8 mouse cellular contexts compared by ENCODE assay signal in the genomic region with DNA sequence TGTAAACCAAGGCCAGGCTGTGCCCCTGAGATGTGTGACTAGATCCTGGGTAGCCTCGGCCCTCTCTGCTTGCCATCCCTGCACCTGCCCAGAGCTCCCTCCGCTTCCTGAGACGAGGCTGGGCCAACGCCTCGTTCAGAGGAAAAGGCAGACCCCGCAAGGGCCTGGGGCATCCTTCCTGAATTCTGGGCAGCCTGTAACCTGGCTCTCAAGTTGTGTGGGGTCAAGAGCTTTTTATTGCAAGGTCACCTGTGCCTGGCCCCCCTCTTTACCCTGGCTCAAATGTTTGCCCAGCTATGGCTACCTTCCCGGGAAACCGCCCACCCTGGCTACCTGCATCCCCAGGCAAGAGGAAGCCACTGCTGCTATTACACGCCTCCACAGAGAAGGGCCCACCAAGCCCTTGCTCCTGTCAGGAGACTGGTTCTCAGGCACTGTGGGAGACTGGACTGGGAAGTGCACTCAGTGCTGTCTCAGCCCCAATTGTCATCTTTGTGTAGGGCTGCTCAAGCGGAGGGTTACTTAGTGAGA. TPM values are rescaled to one million over a fixed set of nuclear protein-coding genes. Genes with fewer than 3 reads are reported as not detected.
DNase-seq lines count a peak whose midpoint lies in the region; ATAC-seq lines count a peak whose summit lies in the region.

No protein-coding gene starts in this region.

- H3K4me1 ChIP-seq in intestine, embryonic 15.5 days (replicated peaks), result peaks cover 19% of the 10 kb centered on the region
- H3K4me1 ChIP-seq in midbrain, embryonic 15.5 days, result peaks cover 32% of the 10 kb centered on the region

- H3K27me3 ChIP-seq in intestine, embryonic 15.5 days (replicated peaks), result no peaks in the 10 kb centered on the region; the same call in 1 of the 2 replicates
- H3K27me3 ChIP-seq in midbrain, embryonic 15.5 days (replicated peaks), result no peaks in the 10 kb centered on the region

- H3K27ac ChIP-seq in intestine, embryonic 15.5 days, result peak overlapping the region; percentile 86
- H3K27ac ChIP-seq in midbrain, embryonic 15.5 days, result peak overlapping the region; percentile 89

- H3K9me3 ChIP-seq in intestine, embryonic 15.5 days, result no peaks in the 10 kb centered on the region
- no peaks in the 10 kb centered on the region for H3K9me3 ChIP-seq in midbrain, embryonic 15.5 days

- H3K4me3 ChIP-seq in intestine, embryonic 15.5 days (replicated peaks), result peak overlapping the region; percentile 53
- H3K4me3 ChIP-seq in midbrain, embryonic 15.5 days, result peak overlapping the region; percentile 56

- whole genome bisulfite sequencing in intestine, embryonic 15.5 days, result 30% methylated on average over 10 of the region's 10 CpGs
- WGBS in midbrain, embryonic 15.5 days, result 28% methylated on average over 10 of the region's 10 CpGs

- peak overlapping the region; percentile 57 for H3K9ac ChIP-seq in intestine, embryonic 15.5 days
- peak overlapping the region; percentile 70 for H3K9ac ChIP-seq in midbrain, embryonic 15.5 days

- peak; percentile 47 for DNase-seq in cerebellum, adult 11 months
- DNase-seq in urinary bladder, postnatal 14 days (ENCODE audit: low spot score), result peak; percentile 11
- no peak for DNase-seq in urinary bladder, adult 2 months (ENCODE audit: low spot score)
- no peak for DNase-seq in ovary, postnatal 10 days (ENCODE audit: low spot score)

- ATAC-seq in cerebellum, adult (ENCODE audit: insufficient number of reproducible peaks, low FRiP score, low TSS enrichment), result no peak; the same call in 1 of the 2 replicates
- ATAC-seq in intestine, embryonic 15.5 days, result peak; percentile 23
- peak; percentile 57 for ATAC-seq in midbrain, embryonic 15.5 days (replicated peaks)
- no peak for ATAC-seq in megakaryocyte-erythroid progenitor cell, adult 5-6 weeks (replicated peaks; ENCODE audit: low FRiP score, low TSS enrichment, poor library complexity, severe bottlenecking)

- H3K4me2 ChIP-seq in intestine, embryonic 15.5 days (replicated peaks), result peak overlapping the region; percentile 75
- peak overlapping the region; percentile 84 for H3K4me2 ChIP-seq in midbrain, embryonic 15.5 days

- peaks cover 3% of the 10 kb centered on the region for H3K36me3 ChIP-seq in intestine, embryonic 15.5 days
- H3K36me3 ChIP-seq in midbrain, embryonic 15.5 days (replicated peaks), result no peaks in the 10 kb centered on the region

RNA-seq across cellular contexts. Expression of a gene that starts 1.9 kb away (rescaled TPM):
- 3.4 and 4.1 TPM in 2 replicates for polyA plus RNA-seq in urinary bladder, adult 2 months (2012; rRNA removed)
- polyA plus RNA-seq in intestine, embryonic 15.5 days (2015; fragmentation: Nextera tagmentation; extraction: Ambion mirVana), result 32.2 and 37.0 TPM in 2 replicates
- polyA plus RNA-seq in midbrain, embryonic 15.5 days (2015; fragmentation: Nextera tagmentation; extraction: Ambion mirVana), result 9.3 and 12.8 TPM in 2 replicates
- total RNA-seq in megakaryocyte-erythroid progenitor cell, adult 5-6 weeks (2014; fragmentation: Nextera tagmentation), result 39.6 and 47.8 TPM in 2 replicates
- total RNA-seq in megakaryocyte-erythroid progenitor cell, adult 5-6 weeks (2017), result 26.3 and 31.4 TPM in 2 replicates

RNA-seq across cellular contexts. Expression of a gene that starts 26.1 kb away (rescaled TPM):
- 1.3 and 1.4 TPM in 2 replicates for polyA plus RNA-seq in urinary bladder, adult 2 months (2012; rRNA removed)
- 1.4 and 1.7 TPM in 2 replicates for polyA plus RNA-seq in intestine, embryonic 15.5 days (2015; fragmentation: Nextera tagmentation; extraction: Ambion mirVana)
- polyA plus RNA-seq in midbrain, embryonic 15.5 days (2015; fragmentation: Nextera tagmentation; extraction: Ambion mirVana), result 4.0 TPM in 2 replicates
- total RNA-seq in megakaryocyte-erythroid progenitor cell, adult 5-6 weeks (2014; fragmentation: Nextera tagmentation), result 17.5 and 26.8 TPM in 2 replicates
- total RNA-seq in megakaryocyte-erythroid progenitor cell, adult 5-6 weeks (2017), result 4.5 and 22.5 TPM in 2 replicates

RNA-seq across cellular contexts. Expression of a gene that starts 32.5 kb away (rescaled TPM):
- polyA plus RNA-seq in urinary bladder, adult 2 months (2012; rRNA removed), result not detected in 2 replicates
- polyA plus RNA-seq in intestine, embryonic 15.5 days (2015; fragmentation: Nextera tagmentation; extraction: Ambion mirVana), result not detected in 2 replicates
- 1.3 and 1.4 TPM in 2 replicates for polyA plus RNA-seq in midbrain, embryonic 15.5 days (2015; fragmentation: Nextera tagmentation; extraction: Ambion mirVana)
- not detected in 2 replicates for total RNA-seq in megakaryocyte-erythroid progenitor cell, adult 5-6 weeks (2014; fragmentation: Nextera tagmentation)
- not detected in 2 replicates for total RNA-seq in megakaryocyte-erythroid progenitor cell, adult 5-6 weeks (2017)

RNA-seq across cellular contexts. Expression of a gene that starts 37.8 kb away (rescaled TPM):
- polyA plus RNA-seq in urinary bladder, adult 2 months (2012; rRNA removed), result 31.5 and 34.4 TPM in 2 replicates
- 20.2 and 21.8 TPM in 2 replicates for polyA plus RNA-seq in intestine, embryonic 15.5 days (2015; fragmentation: Nextera tagmentation; extraction: Ambion mirVana)
- polyA plus RNA-seq in midbrain, embryonic 15.5 days (2015; fragmentation: Nextera tagmentation; extraction: Ambion mirVana), result 55.3 and 55.4 TPM in 2 replicates
- total RNA-seq in megakaryocyte-erythroid progenitor cell, adult 5-6 weeks (2014; fragmentation: Nextera tagmentation), result 6.6 and 8.0 TPM in 2 replicates
- total RNA-seq in megakaryocyte-erythroid progenitor cell, adult 5-6 weeks (2017), result 3.4 and 5.8 TPM in 2 replicates

Comparison
In these comparisons a context has a peak if more than half of its experiments do, and no peak if none do; other contexts are left out.
1. DNase-seq: peak in cerebellum, adult 11 months (single experiment) and urinary bladder, postnatal 14 days (single experiment); none in urinary bladder, adult 2 months (single experiment) and ovary, postnatal 10 days (single experiment).
2. ATAC-seq: peak in intestine, embryonic 15.5 days (single experiment) and midbrain, embryonic 15.5 days (single experiment); none in cerebellum, adult (single experiment) and megakaryocyte-erythroid progenitor cell, adult 5-6 weeks (single experiment).